Mouse (Mus musculus) ES-Bruce4 (cell line): ENCODE results near the gene Eci3.

Experiments used
- CTCF ChIP-seq: IDR thresholded peaks from one replicate; pipeline ENCODE4 v1.8.1; 2011; ENCODE audit warnings: low read depth, low read length
- POLR2A ChIP-seq: IDR thresholded peaks from one replicate; pipeline ENCODE4 v1.8.1; 2011; ENCODE audit warnings: low read length; ENCODE audit not compliant: insufficient read depth

GRCm38 (mm10) chr13:34973149-34973548, 9.5 kb upstream of the Eci3 start:
- no peak for TF ChIP-seq CTCF
- TF ChIP-seq POLR2A, result no peak
